Mouse (Mus musculus) retina, adult 2 months (tissue): ENCODE results near the gene Islr2.
"Not testable (repeated sequence)": the region's sequence is repeated elsewhere in the genome, so short reads cannot be mapped to it uniquely, and the experiment has no call there.

Experiments used
- DNase-seq: peaks from one replicate; pipeline ENCODE4 v3.0.0-alpha.2; 2012; ENCODE audit warnings: low read depth, low spot score

Islr2 gene

GRCm38 (mm10) chr9:58203516-58204447, at the start of gene Islr2, which contains the start of gene Islr:
Islr2 (minus strand) TSS chr9:58204319.
Islr (minus strand) TSS chr9:58204306.
- DNase-seq = no peak

- DNase-seq = not testable (repeated sequence)
These were observed 49.6 kb upstream of the Islr2 start for GRCm38 (mm10) chr9:58253805-58254122.

- DNase-seq = peak; percentile 85
These were observed 49.1 kb upstream of the Islr2 start, which contains the start of gene Stoml1 for GRCm38 (mm10) chr9:58253033-58253804. Stoml1 (plus strand) TSS chr9:58253164.

- not testable (repeated sequence) for DNase-seq
These were observed 46.6 kb upstream of the Islr2 start for GRCm38 (mm10) chr9:58250730-58251129.

- no peak for DNase-seq
These were observed 46.2 kb upstream of the Islr2 start for GRCm38 (mm10) chr9:58250322-58250721.

GRCm38 (mm10) chr9:58249592-58250192, 45.6 kb upstream of the Islr2 start, which contains the start of gene Pml:
Pml (minus strand) TSS chr9:58249786.
- no peak for DNase-seq

GRCm38 (mm10) chr9:58248746-58249413, 44.8 kb upstream of the Islr2 start:
- no peak for DNase-seq

- no peak for DNase-seq
These were observed 43.1 kb upstream of the Islr2 start for GRCm38 (mm10) chr9:58247064-58247759.

- no peak for DNase-seq
These were observed 42.0 kb upstream of the Islr2 start for GRCm38 (mm10) chr9:58246083-58246591.

GRCm38 (mm10) chr9:58243696-58244095, 39.6 kb upstream of the Islr2 start:
- DNase-seq = no peak

GRCm38 (mm10) chr9:58242696-58243095, 38.6 kb upstream of the Islr2 start:
- DNase-seq = no peak

GRCm38 (mm10) chr9:58241780-58242485, 37.8 kb upstream of the Islr2 start:
- no peak for DNase-seq

GRCm38 (mm10) chr9:58234502-58235015, 30.4 kb upstream of the Islr2 start:
- no peak for DNase-seq

- no peak for DNase-seq
These were observed 28.3 kb upstream of the Islr2 start for GRCm38 (mm10) chr9:58232374-58232773.

- no peak for DNase-seq
These were observed 27.6 kb upstream of the Islr2 start for GRCm38 (mm10) chr9:58231746-58232145.

- no peak for DNase-seq
These were observed 24.8 kb upstream of the Islr2 start for GRCm38 (mm10) chr9:58228777-58229466.

GRCm38 (mm10) chr9:58225915-58226913, 22.1 kb upstream of the Islr2 start:
- DNase-seq = no peak

- DNase-seq = no peak
These were observed 20.2 kb upstream of the Islr2 start for GRCm38 (mm10) chr9:58224356-58224755.
